Mouse (Mus musculus) right cerebral cortex, adult 2 months (tissue): ENCODE data around the gene Ugt1a2.
"Not testable (repeated sequence)": the region's sequence is repeated elsewhere in the genome, so short reads cannot be mapped to it uniquely, and the experiment has no call there.

Experiments used
- DNase-seq, 2 experiments: peaks; one replicate each; pipeline ENCODE4 v3.0.0; 2021 to 2022; ENCODE audit warnings: low spot score in 2 of 2

The Ugt1a2 gene

GRCm38 (mm10) chr1:88200456-88200855, at the start of gene Ugt1a2:
TSS of gene Ugt1a2 (plus strand) at chr1:88200601.
- no peak for DNase-seq

- no peak for DNase-seq
Observed at GRCm38 (mm10) chr1:88158430-88158829, 42.0 kb upstream of the Ugt1a2 start.

GRCm38 (mm10) chr1:88165711-88166110, 34.7 kb upstream of the Ugt1a2 start, which contains the start of gene Ugt1a5:
TSS of gene Ugt1a5 (plus strand) at chr1:88166012.
- no peak for DNase-seq

GRCm38 (mm10) chr1:88172190-88172589, 28.2 kb upstream of the Ugt1a2 start:
- not testable (repeated sequence) for DNase-seq

- DNase-seq, result no peak
Observed at GRCm38 (mm10) chr1:88179657-88180056, 20.7 kb upstream of the Ugt1a2 start.

GRCm38 (mm10) chr1:88186325-88186935, 14.0 kb upstream of the Ugt1a2 start:
- no peak for DNase-seq

GRCm38 (mm10) chr1:88192136-88192535, 8.3 kb upstream of the Ugt1a2 start:
- no peak for DNase-seq

- no peak for DNase-seq
Observed at GRCm38 (mm10) chr1:88195687-88196086, 4.7 kb upstream of the Ugt1a2 start.

- no peak for DNase-seq
Observed at GRCm38 (mm10) chr1:88197443-88197842, 3.0 kb upstream of the Ugt1a2 start.

- DNase-seq, result no peak
Observed at GRCm38 (mm10) chr1:88199996-88200395, 405 bp upstream of the Ugt1a2 start.

- DNase-seq, result peak; percentile 83 to 85
Observed at GRCm38 (mm10) chr1:88205294-88205922, 5.0 kb downstream of the Ugt1a2 start, which contains the start of gene Dnajb3. TSS of gene Dnajb3 (minus strand) at chr1:88205782.

- no peak for DNase-seq
Observed at GRCm38 (mm10) chr1:88206843-88207479, 6.6 kb downstream of the Ugt1a2 start.

GRCm38 (mm10) chr1:88211812-88212211, 11.4 kb downstream of the Ugt1a2 start, which contains the start of gene Ugt1a1:
TSS of gene Ugt1a1 (plus strand) at chr1:88211959.
- no peak for DNase-seq

GRCm38 (mm10) chr1:88212341-88213045, 12.1 kb downstream of the Ugt1a2 start:
- DNase-seq, result no peak

- no peak for DNase-seq
Observed at GRCm38 (mm10) chr1:88213061-88213460, 12.7 kb downstream of the Ugt1a2 start.

GRCm38 (mm10) chr1:88213766-88214461, 13.5 kb downstream of the Ugt1a2 start:
- no peak for DNase-seq

- no peak for DNase-seq
Observed at GRCm38 (mm10) chr1:88214462-88214952, 14.1 kb downstream of the Ugt1a2 start.

- DNase-seq, result no peak
Observed at GRCm38 (mm10) chr1:88215466-88216380, 15.3 kb downstream of the Ugt1a2 start.

GRCm38 (mm10) chr1:88216551-88216950, 16.1 kb downstream of the Ugt1a2 start:
- no peak for DNase-seq

GRCm38 (mm10) chr1:88217144-88217543, 16.7 kb downstream of the Ugt1a2 start:
- no peak for DNase-seq
